Mouse (Mus musculus) hindbrain, embryonic 16.5 days (tissue): ENCODE measurements around the gene Pkdrej. TPM values are rescaled to one million over a fixed set of nuclear protein-coding genes. Genes with fewer than 3 reads are reported as not detected.

Source experiments
- ATAC-seq: fragments of 200-750 bp; cut with Nextera tagmentation; 2 replicates; pipeline ENCODE4 v1.8.0; 2017; ENCODE audit warnings: moderate TSS enrichment, moderate library complexity
- H3K27ac ChIP-seq: fragments of 300-500 bp; sonication (generic); 2 replicates; pipeline ENCODE4 v1.5.1; 2014; ENCODE audit warnings: low read depth, mild to moderate bottlenecking, control low read depth, low read length, moderate library complexity
- H3K27me3 ChIP-seq: fragments of 300-500 bp; sonication (generic); replicated peaks from 2 replicates; pipeline ENCODE4 v1.6.1; 2014; ENCODE audit warnings: low read length; ENCODE audit not compliant: control insufficient read depth, insufficient read depth
- H3K36me3 ChIP-seq: fragments of 300-500 bp; sonication (generic); 2 replicates; pipeline ENCODE4 v1.6.1; 2014; ENCODE audit warnings: mild to moderate bottlenecking, low read length, moderate library complexity, mixed read lengths; ENCODE audit not compliant: control insufficient read depth, insufficient read depth
- H3K4me1 ChIP-seq: fragments of 300-500 bp; sonication (generic); 2 replicates; pipeline ENCODE4 v1.6.1; 2014; ENCODE audit warnings: low read depth, low read length; ENCODE audit not compliant: control insufficient read depth, insufficient read depth
- H3K4me2 ChIP-seq: fragments of 300-500 bp; sonication (generic); 2 replicates; pipeline ENCODE4 v1.6.1; 2014; ENCODE audit warnings: mild to moderate bottlenecking, low read length, control low read depth, moderate library complexity
- H3K4me3 ChIP-seq: fragments of 300-500 bp; sonication (generic); 2 replicates; pipeline ENCODE4 v1.5.1; 2014; ENCODE audit warnings: mild to moderate bottlenecking, low read length, control low read depth, moderate library complexity
- H3K9ac ChIP-seq: fragments of 300-500 bp; sonication (generic); 2 replicates; pipeline ENCODE4 v1.6.1; 2014; ENCODE audit warnings: low read depth, mild to moderate bottlenecking, control low read depth, low read length, moderate library complexity
- H3K9me3 ChIP-seq: fragments of 300-500 bp; sonication (generic); 2 replicates; pipeline ENCODE4 v1.6.1; 2014; ENCODE audit warnings: mild to moderate bottlenecking, low read length, moderate library complexity; ENCODE audit not compliant: control insufficient read depth
- WGBS: fragments of 180-500 bp; shearing (Covaris S2); extraction: QIAGEN DNeasy Blood & Tissue Kit; methylation state at CpG from one replicate; pipeline ENCODE4 v1.1.7; 2014; 5-methylcytosine and 5-hydroxymethylcytosine counted together
- polyA plus RNA-seq: library from polyadenylated mRNA; unstranded; fragments of >200 nt; fragmentation: Nextera tagmentation; extraction: Ambion mirVana; gene quantifications from 2 replicates; pipeline ENCODE4 v1.2.1, GENCODE M21; 2015

Pkdrej gene
- polyA plus RNA-seq, 1 experiment from 2014 or later = 0.08 TPM

GRCm38 (mm10) chr15:85802931-85803330 is 18.6 kb downstream of the Pkdrej start:
- ATAC-seq = no peak
- Histone ChIP-seq H3K27me3 (no peaks in the 10 kb centered on the region), H3K4me1 (no peaks in the 10 kb centered on the region), H3K36me3 (no peaks in the 10 kb centered on the region), H3K9ac (no peak overlapping the region), H3K9me3 (no peaks in the 10 kb centered on the region), H3K27ac (no peak overlapping the region), H3K4me3 (no peak overlapping the region), H3K4me2 (no peak overlapping the region)
- whole genome bisulfite sequencing = 86% methylated on average over 2 of the region's 2 CpGs

- no peak overlapping the region for H3K9ac ChIP-seq
- H3K4me3 ChIP-seq = no peak overlapping the region
- H3K27me3 ChIP-seq = no peaks in the 10 kb centered on the region
- no peak overlapping the region for H3K4me2 ChIP-seq
- no peaks in the 10 kb centered on the region for H3K9me3 ChIP-seq
- H3K27ac ChIP-seq = no peak overlapping the region
- 88% methylated on average over 8 of the region's 8 CpGs for WGBS
- no peak for ATAC-seq
- no peaks in the 10 kb centered on the region for H3K36me3 ChIP-seq
- H3K4me1 ChIP-seq = no peaks in the 10 kb centered on the region
Measured at GRCm38 (mm10) chr15:85798676-85799075, 22.9 kb downstream of the Pkdrej start.

- Histone ChIP-seq H3K27me3 (no peaks in the 10 kb centered on the region; the same call in 1 of the 2 replicates), H3K4me2 (no peak overlapping the region), H3K4me1 (no peaks in the 10 kb centered on the region), H3K4me3 (no peak overlapping the region), H3K36me3 (no peaks in the 10 kb centered on the region), H3K27ac (no peak overlapping the region), H3K9ac (no peak overlapping the region), H3K9me3 (no peaks in the 10 kb centered on the region)
- ATAC-seq = no peak
- WGBS = 86% methylated on average over 6 of the region's 6 CpGs
Measured at GRCm38 (mm10) chr15:85795516-85795915, 26.0 kb downstream of the Pkdrej start.

GRCm38 (mm10) chr15:85792819-85793218 is 28.7 kb downstream of the Pkdrej start:
- WGBS = 59% methylated on average over 1 of the region's 1 CpGs
- Histone ChIP-seq H3K4me1 (no peaks in the 10 kb centered on the region), H3K27ac (no peak overlapping the region), H3K36me3 (no peaks in the 10 kb centered on the region), H3K4me2 (no peak overlapping the region), H3K4me3 (no peak overlapping the region), H3K27me3 (no peaks in the 10 kb centered on the region; the same call in 1 of the 2 replicates), H3K9me3 (no peaks in the 10 kb centered on the region), H3K9ac (no peak overlapping the region)
- ATAC-seq = peak; percentile 70; the same call in 1 of the 2 replicates

- H3K9me3 ChIP-seq = no peaks in the 10 kb centered on the region
- 89% methylated on average over 4 of the region's 4 CpGs for WGBS
- no peak for ATAC-seq
- no peaks in the 10 kb centered on the region; the same call in 1 of the 2 replicates for H3K27me3 ChIP-seq
- H3K4me2 ChIP-seq = no peak overlapping the region
- no peak overlapping the region for H3K9ac ChIP-seq
- H3K36me3 ChIP-seq = no peaks in the 10 kb centered on the region
- no peak overlapping the region for H3K4me3 ChIP-seq
- H3K27ac ChIP-seq = no peak overlapping the region
- H3K4me1 ChIP-seq = no peaks in the 10 kb centered on the region
Measured at GRCm38 (mm10) chr15:85791449-85791848, 30.1 kb downstream of the Pkdrej start.

- WGBS = 73% methylated on average over 16 of the region's 16 CpGs
- H3K27me3 ChIP-seq = no peaks in the 10 kb centered on the region; the same call in 1 of the 2 replicates
- H3K4me2 ChIP-seq = no peak overlapping the region
- no peaks in the 10 kb centered on the region for H3K9me3 ChIP-seq
- H3K27ac ChIP-seq = no peak overlapping the region
- ATAC-seq = no peak
- H3K9ac ChIP-seq = no peak overlapping the region
- H3K4me3 ChIP-seq = no peak overlapping the region
- no peaks in the 10 kb centered on the region for H3K4me1 ChIP-seq
- H3K36me3 ChIP-seq = no peaks in the 10 kb centered on the region
Measured at GRCm38 (mm10) chr15:85788633-85789032, 32.9 kb downstream of the Pkdrej start.

- no peaks in the 10 kb centered on the region; the same call in 1 of the 2 replicates for H3K27me3 ChIP-seq
- no peak overlapping the region for H3K4me2 ChIP-seq
- no peaks in the 10 kb centered on the region for H3K36me3 ChIP-seq
- no peak overlapping the region for H3K4me3 ChIP-seq
- no peak overlapping the region for H3K27ac ChIP-seq
- no peak overlapping the region for H3K9ac ChIP-seq
- H3K4me1 ChIP-seq = no peaks in the 10 kb centered on the region
- WGBS = 95% methylated on average over 4 of the region's 4 CpGs
- ATAC-seq = no peak
- no peaks in the 10 kb centered on the region for H3K9me3 ChIP-seq
Measured at GRCm38 (mm10) chr15:85788051-85788450, 33.5 kb downstream of the Pkdrej start.

GRCm38 (mm10) chr15:85787482-85787881 is 34.1 kb downstream of the Pkdrej start:
- 92% methylated on average over 6 of the region's 6 CpGs for WGBS
- Histone ChIP-seq H3K4me2 (no peak overlapping the region), H3K36me3 (no peaks in the 10 kb centered on the region), H3K4me3 (no peak overlapping the region), H3K4me1 (no peaks in the 10 kb centered on the region), H3K27me3 (no peaks in the 10 kb centered on the region; the same call in 1 of the 2 replicates), H3K9me3 (no peaks in the 10 kb centered on the region), H3K9ac (no peak overlapping the region), H3K27ac (no peak overlapping the region)
- no peak for ATAC-seq

- H3K9ac ChIP-seq = no peak overlapping the region
- H3K9me3 ChIP-seq = no peaks in the 10 kb centered on the region
- H3K4me2 ChIP-seq = no peak overlapping the region
- H3K4me1 ChIP-seq = no peaks in the 10 kb centered on the region
- WGBS = 81% methylated on average over 5 of the region's 5 CpGs
- no peaks in the 10 kb centered on the region for H3K36me3 ChIP-seq
- H3K27me3 ChIP-seq = no peaks in the 10 kb centered on the region
- no peak overlapping the region for H3K4me3 ChIP-seq
- no peak for ATAC-seq
- no peak overlapping the region for H3K27ac ChIP-seq
Measured at GRCm38 (mm10) chr15:85786711-85787110, 34.8 kb downstream of the Pkdrej start.

GRCm38 (mm10) chr15:85784341-85784740 is 37.2 kb downstream of the Pkdrej start:
- Histone ChIP-seq H3K27ac (no peak overlapping the region), H3K4me3 (no peak overlapping the region), H3K9me3 (no peaks in the 10 kb centered on the region), H3K9ac (no peak overlapping the region), H3K36me3 (no peaks in the 10 kb centered on the region), H3K4me2 (no peak overlapping the region), H3K27me3 (no peaks in the 10 kb centered on the region), H3K4me1 (no peaks in the 10 kb centered on the region)
- 96% methylated on average over 3 of the region's 3 CpGs for WGBS
- ATAC-seq = no peak
